Mouse (Mus musculus) olfactory bulb, adult 2 months (tissue): ENCODE results near the gene Aldh1a2.

Source experiments
- CTCF ChIP-seq: fragments of 200-500 bp; IDR thresholded peaks from 2 replicates; pipeline ENCODE4 v1.5.1; 2012; ENCODE audit warnings: low read depth, mild to moderate bottlenecking, low read length, moderate library complexity; ENCODE audit not compliant: insufficient read depth
- POLR2A ChIP-seq: fragments of 200-500 bp; IDR thresholded peaks from 2 replicates; pipeline ENCODE4 v1.6.1; 2012; ENCODE audit warnings: mild to moderate bottlenecking, low read depth, low read length, moderate library complexity; ENCODE audit not compliant: insufficient read depth

DNA sequence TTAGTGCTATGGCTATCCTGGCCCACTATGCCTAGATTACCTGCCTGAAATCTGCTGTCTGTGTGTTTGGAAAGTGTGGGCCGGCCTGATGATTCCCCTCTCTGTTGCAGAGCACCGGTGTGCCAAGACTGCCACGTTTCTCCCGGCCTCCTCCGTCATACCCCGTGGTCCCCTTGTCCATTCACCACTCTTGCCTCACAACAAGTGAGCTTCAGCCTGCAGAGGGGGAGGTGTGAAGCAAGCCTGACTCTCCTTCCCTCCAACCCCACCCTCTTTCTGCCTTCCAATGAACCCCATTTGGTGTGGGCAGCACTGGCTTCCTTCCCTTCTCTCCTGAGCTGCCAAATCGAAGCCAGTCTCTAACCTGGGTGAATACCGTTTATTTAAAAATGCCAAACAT lies 79.9 kb downstream of the Aldh1a2 start:
- no peak for TF ChIP-seq CTCF
- no peak for TF ChIP-seq POLR2A
